Mouse (Mus musculus) R1 (cell line): ENCODE measurements around the gene Nudt17.
"Not testable (repeated sequence)": the region's sequence is repeated elsewhere in the genome, so short reads cannot be mapped to it uniquely, and the experiment has no call there.

Experiments
- DNase-seq: peaks from one replicate; pipeline ENCODE4 v3.0.0-alpha.2; 2018; ENCODE audit warnings: low read depth, low spot score

Gene Nudt17

DNA sequence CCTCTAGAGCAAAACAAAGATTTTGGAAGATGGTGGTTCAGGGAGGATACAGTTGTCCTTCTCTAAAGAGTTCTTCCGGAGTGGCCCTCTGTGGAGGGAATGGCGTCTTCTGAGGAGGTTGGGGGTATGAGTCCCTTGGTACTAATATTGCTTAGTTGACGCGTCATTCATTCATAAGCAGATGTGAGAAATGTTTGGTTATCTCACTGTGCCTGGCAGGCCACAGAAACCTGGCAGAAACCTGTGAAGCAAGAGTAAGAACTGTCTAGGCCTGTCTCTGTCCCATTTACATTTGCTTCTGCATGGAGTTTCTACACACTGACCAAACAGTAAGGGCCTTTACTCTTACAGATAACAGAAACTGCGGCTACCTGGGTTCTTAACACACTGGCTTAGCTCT, 36.8 kb downstream of the Nudt17 start:
- no peak for DNase-seq

DNA sequence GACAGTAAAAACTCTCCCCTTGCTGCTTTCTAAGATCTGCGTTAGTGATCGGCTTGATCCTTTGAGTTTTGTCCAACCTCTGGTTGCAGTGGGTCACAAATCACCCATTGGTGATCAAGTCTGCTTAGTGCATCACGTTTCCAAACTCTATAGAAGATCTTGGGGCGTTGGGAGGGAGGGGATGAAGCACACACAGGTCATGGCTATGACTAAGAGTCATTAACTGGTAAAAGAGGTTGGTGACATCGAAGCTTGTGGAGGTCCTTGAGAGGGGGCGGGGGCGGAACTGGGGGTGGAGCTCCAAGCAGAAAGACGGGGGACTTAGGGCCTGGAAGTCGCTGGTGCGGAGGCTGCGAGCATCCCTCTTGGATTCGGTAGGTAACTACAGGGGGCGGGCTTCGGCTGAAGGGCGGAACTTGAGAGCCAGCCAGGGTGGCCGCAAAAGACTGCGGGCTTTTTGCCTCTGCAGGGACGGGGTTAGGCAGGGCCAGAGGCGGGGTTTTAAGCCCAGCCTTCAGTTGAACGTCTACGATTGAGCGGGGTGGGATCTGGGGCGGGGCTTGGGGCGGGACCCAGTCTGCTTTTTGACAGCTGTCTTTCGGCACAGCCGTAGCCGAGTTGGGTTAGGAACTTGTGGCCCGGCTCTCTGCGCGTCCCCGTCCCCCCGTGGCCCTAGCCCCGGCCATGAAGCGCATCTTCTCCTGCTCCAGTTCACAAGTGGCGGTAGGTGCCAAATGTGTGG, 38.5 kb downstream of the Nudt17 start, which contains the start of gene Ankrd35:
Gene Ankrd35 (plus strand): TSS at position 405 of the 742 bp plus-strand sequence.
- peak; percentile 97 for DNase-seq

GRCm38 (mm10) chr3:96668424-96669067, 39.8 kb downstream of the Nudt17 start:
- no peak for DNase-seq

- peak; percentile 81 for DNase-seq
Observed at GRCm38 (mm10) chr3:96667316-96667715, 41.0 kb downstream of the Nudt17 start.

DNA sequence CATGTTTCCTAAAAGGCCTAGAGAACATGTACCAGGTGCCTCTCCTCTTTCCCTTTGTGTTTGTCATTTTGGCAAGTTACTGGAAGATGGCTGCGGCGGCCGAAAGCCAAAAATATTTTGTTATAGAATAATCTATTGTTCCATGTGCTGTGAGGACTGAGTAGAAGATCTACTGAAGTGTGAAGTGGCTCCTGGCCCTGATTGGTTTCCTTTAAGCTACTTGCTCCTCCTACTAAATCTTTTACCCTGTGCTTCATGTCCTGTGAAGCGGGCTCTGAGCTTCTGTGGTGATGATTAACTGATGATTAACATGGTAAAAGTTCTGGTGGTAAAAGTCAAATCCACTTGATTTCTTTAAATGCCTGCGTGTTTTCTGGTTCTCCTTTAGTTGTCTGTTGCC, 41.4 kb downstream of the Nudt17 start:
- no peak for DNase-seq

GRCm38 (mm10) chr3:96665732-96666363, 42.5 kb downstream of the Nudt17 start:
- DNase-seq = not testable (repeated sequence)

DNA sequence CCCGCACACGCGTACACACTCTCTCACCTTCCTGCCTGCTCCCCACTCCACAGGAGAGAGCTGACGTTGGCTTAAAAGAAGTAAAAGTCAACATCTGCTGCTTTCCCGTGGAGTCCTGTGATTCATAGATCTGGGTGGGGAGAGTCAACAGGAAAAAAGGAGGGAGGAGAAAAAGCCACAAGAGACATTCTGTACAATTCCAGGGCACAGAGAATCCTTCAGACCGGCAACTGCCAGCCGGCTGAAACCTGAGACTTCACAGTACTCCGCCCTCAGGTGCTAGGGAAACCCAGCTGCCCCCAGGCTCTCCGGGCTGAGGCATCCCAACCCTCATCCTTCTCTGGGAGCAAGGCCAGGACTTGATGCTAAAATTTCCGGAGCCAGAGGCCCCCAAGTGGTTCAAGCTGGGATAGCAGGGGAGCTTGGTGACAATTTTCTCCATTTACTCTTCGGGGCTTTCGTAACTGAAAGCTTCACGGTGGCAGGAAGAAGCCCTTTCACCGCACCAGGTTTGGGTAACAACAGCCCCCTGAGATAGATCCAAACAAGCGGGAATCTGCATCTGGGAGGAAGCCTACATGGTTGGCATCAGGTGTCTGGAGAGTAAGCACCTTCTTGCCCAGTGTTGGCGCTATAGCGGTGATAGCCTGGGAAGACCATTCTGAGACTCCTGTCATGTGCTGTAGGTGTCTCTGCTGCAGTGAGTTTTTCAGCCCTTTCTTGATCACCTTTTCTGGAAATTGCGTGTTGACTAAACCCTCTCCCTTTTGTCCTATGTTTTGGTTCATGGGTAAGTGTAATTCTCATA, 44.7 kb downstream of the Nudt17 start:
- DNase-seq = peak; percentile 96

- no peak for DNase-seq
Observed at GRCm38 (mm10) chr3:96662731-96663316, 45.5 kb downstream of the Nudt17 start.

GRCm38 (mm10) chr3:96660901-96661300, 47.5 kb downstream of the Nudt17 start:
- no peak for DNase-seq
